Mouse (Mus musculus): ENCODE measurements around the gene Gm5565.

DNA sequence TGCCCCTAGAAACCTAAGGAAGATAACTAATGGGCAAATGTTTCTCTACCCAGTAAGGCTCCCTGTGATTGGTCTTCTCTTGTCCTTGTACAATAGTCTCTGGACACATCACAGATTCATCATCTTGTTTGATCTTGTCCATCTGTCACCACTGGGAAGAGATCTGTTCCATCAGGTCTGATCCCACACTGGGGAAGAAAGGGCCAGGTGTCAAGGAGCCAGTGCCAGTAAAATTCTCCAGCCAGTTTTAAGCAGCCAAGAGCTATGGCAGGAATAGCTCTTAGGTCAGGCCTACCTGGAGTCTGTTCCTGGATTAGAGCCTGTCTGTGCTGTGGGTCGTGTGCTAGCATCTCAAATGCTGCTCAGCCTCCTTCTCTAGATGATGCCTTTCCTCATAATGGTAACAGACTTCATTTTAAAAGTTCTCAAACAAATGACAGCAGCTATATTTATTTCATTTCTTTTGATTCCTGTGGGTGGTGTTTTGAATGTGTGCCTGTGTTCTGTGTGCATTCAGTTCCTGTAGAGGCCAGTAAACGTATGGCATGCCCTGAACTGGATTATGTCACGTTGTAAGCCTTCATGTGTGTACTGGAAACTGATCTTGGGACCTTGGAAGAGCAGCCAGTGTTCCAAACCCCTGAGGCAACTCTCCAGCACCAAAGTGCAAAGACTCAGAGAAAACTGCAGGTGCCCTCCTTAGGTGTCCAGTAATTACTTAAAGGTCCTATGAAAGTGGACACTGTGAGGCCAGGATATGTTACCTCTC, 30.3 kb upstream of the Gm5565 start:
- TF ChIP-seq FLI1 (IDR thresholded peaks at IDR 0.05; ENCODE audit: low read length), result no peak
- TF ChIP-seq GATA1 (IDR thresholded peaks at IDR 0.05; ENCODE audit: borderline replicate concordance, low read length), result no peak

Data from megakaryocyte, embryonic 14.5 days (primary cell).